Mouse (Mus musculus): ENCODE measurements at regions not wholly inside any gene's neighbourhood (a gene's known extent, or its start where the extent isn't known, plus 50 kb on each side); places are given as distances from the start of the nearest gene placed in this dataset.

- DNase-seq (ENCODE audit: low read depth in 3 of 3, low spot score in 3 of 3): no peak
- H3K4me1 ChIP-seq (replicated peaks; ENCODE audit: control insufficient read depth in 2 of 2, insufficient read depth in 2 of 2, low read length in 1 of 2): no peaks in the 10 kb centered on the region
- ATAC-seq (ENCODE audit: insufficient read depth): no peak
- no peak overlapping the region for H3K4me2 ChIP-seq (ENCODE audit: low read depth)
- no peak overlapping the region for H3K27ac ChIP-seq
- no peaks in the 10 kb centered on the region for H3K9me3 ChIP-seq (ENCODE audit: control insufficient read depth, low read length)
- H3K36me3 ChIP-seq (replicated peaks; ENCODE audit: control insufficient read depth, insufficient read depth, low read depth): no peaks in the 10 kb centered on the region
- H3K27me3 ChIP-seq (ENCODE audit: control insufficient read depth, insufficient read depth, low read length): no peaks in the 10 kb centered on the region
- no peak for TF ChIP-seq CTCF (IDR thresholded peaks at IDR 0.05; ENCODE audit: low read depth)
- TF ChIP-seq EP300 (IDR thresholded peaks at IDR 0.05; ENCODE audit: low read depth): no peak
- H3K9ac ChIP-seq (replicated peaks): no peak overlapping the region
- H3K4me3 ChIP-seq (ENCODE audit: insufficient read depth in 1 of 2, low read depth in 2 of 2, low read length in 2 of 2): no peak overlapping the region
Measured at GRCm38 (mm10) chr4:97465517-97465916, 282.6 kb upstream of the Gm10192 start.

GRCm38 (mm10) chr4:97461177-97461576 lies 278.2 kb upstream of the Gm10192 start:
- no peaks in the 10 kb centered on the region for H3K9me3 ChIP-seq (ENCODE audit: control insufficient read depth, low read length)
- no peak overlapping the region for H3K4me3 ChIP-seq (ENCODE audit: insufficient read depth in 1 of 2, low read depth in 2 of 2, low read length in 2 of 2)
- no peak for DNase-seq (ENCODE audit: low read depth in 3 of 3, low spot score in 3 of 3)
- no peaks in the 10 kb centered on the region for H3K36me3 ChIP-seq (replicated peaks; ENCODE audit: control insufficient read depth, insufficient read depth, low read depth)
- no peak overlapping the region for H3K9ac ChIP-seq (replicated peaks)
- no peaks in the 10 kb centered on the region for H3K27me3 ChIP-seq (ENCODE audit: control insufficient read depth, insufficient read depth, low read length)
- no peak overlapping the region for H3K4me2 ChIP-seq (ENCODE audit: low read depth)
- no peak overlapping the region for H3K27ac ChIP-seq
- no peaks in the 10 kb centered on the region for H3K4me1 ChIP-seq (replicated peaks; ENCODE audit: control insufficient read depth in 2 of 2, insufficient read depth in 2 of 2, low read length in 1 of 2)
- 52% methylated on average over 1 of the region's 1 CpGs for WGBS (ENCODE audit: insufficient replicate concordance)
- TF ChIP-seq CTCF (IDR thresholded peaks at IDR 0.05; ENCODE audit: low read depth) (no peak), EP300 (IDR thresholded peaks at IDR 0.05; ENCODE audit: low read depth) (no peak)
- ATAC-seq (ENCODE audit: insufficient read depth): no peak

GRCm38 (mm10) chr4:97439288-97440029 lies 256.5 kb upstream of the Gm10192 start:
- Histone ChIP-seq H3K36me3 (replicated peaks; ENCODE audit: control insufficient read depth, insufficient read depth, low read depth) (no peaks in the 10 kb centered on the region), H3K27me3 (ENCODE audit: control insufficient read depth, insufficient read depth, low read length) (no peaks in the 10 kb centered on the region), H3K9ac (replicated peaks) (no peak overlapping the region), H3K4me3 (ENCODE audit: insufficient read depth in 1 of 2, low read depth in 2 of 2, low read length in 2 of 2) (no peak overlapping the region), H3K27ac (no peak overlapping the region), H3K4me2 (ENCODE audit: low read depth) (no peak overlapping the region), H3K9me3 (ENCODE audit: control insufficient read depth, low read length) (no peaks in the 10 kb centered on the region), H3K4me1 (replicated peaks; ENCODE audit: control insufficient read depth in 2 of 2, insufficient read depth in 2 of 2, low read length in 1 of 2) (no peaks in the 10 kb centered on the region)
- WGBS (ENCODE audit: insufficient replicate concordance): 41% methylated on average over 5 of the region's 5 CpGs
- ATAC-seq (ENCODE audit: insufficient read depth): no peak
- no peak for TF ChIP-seq CTCF (IDR thresholded peaks at IDR 0.05; ENCODE audit: low read depth)
- no peak for TF ChIP-seq EP300 (IDR thresholded peaks at IDR 0.05; ENCODE audit: low read depth)
- DNase-seq (ENCODE audit: low read depth in 3 of 3, low spot score in 3 of 3): no peak

- H3K36me3 ChIP-seq (replicated peaks; ENCODE audit: control insufficient read depth, insufficient read depth, low read depth): no peaks in the 10 kb centered on the region
- H3K4me2 ChIP-seq (ENCODE audit: low read depth): no peak overlapping the region
- no peak for ATAC-seq (ENCODE audit: insufficient read depth)
- H3K4me3 ChIP-seq (ENCODE audit: insufficient read depth in 1 of 2, low read depth in 2 of 2, low read length in 2 of 2): no peak overlapping the region
- DNase-seq (ENCODE audit: low read depth in 3 of 3, low spot score in 3 of 3): no peak
- no peaks in the 10 kb centered on the region for H3K9me3 ChIP-seq (ENCODE audit: control insufficient read depth, low read length)
- TF ChIP-seq CTCF (IDR thresholded peaks at IDR 0.05; ENCODE audit: low read depth): no peak
- TF ChIP-seq EP300 (IDR thresholded peaks at IDR 0.05; ENCODE audit: low read depth): no peak
- no peak overlapping the region for H3K27ac ChIP-seq
- 32% methylated on average over 1 of the region's 1 CpGs for whole genome bisulfite sequencing (ENCODE audit: insufficient replicate concordance)
- H3K9ac ChIP-seq (replicated peaks): no peak overlapping the region
- H3K27me3 ChIP-seq (ENCODE audit: control insufficient read depth, insufficient read depth, low read length): no peaks in the 10 kb centered on the region
- no peaks in the 10 kb centered on the region for H3K4me1 ChIP-seq (replicated peaks; ENCODE audit: control insufficient read depth in 2 of 2, insufficient read depth in 2 of 2, low read length in 1 of 2)
Measured at GRCm38 (mm10) chr4:97432681-97433080, 249.7 kb upstream of the Gm10192 start.

- no peak for ATAC-seq (ENCODE audit: insufficient read depth)
- Histone ChIP-seq H3K9me3 (ENCODE audit: control insufficient read depth, low read length) (no peaks in the 10 kb centered on the region), H3K4me1 (replicated peaks; ENCODE audit: control insufficient read depth in 2 of 2, insufficient read depth in 2 of 2, low read length in 1 of 2) (no peaks in the 10 kb centered on the region), H3K36me3 (replicated peaks; ENCODE audit: control insufficient read depth, insufficient read depth, low read depth) (no peaks in the 10 kb centered on the region), H3K27me3 (ENCODE audit: control insufficient read depth, insufficient read depth, low read length) (no peaks in the 10 kb centered on the region), H3K9ac (replicated peaks) (no peak overlapping the region), H3K27ac (no peak overlapping the region), H3K4me3 (ENCODE audit: insufficient read depth in 1 of 2, low read depth in 2 of 2, low read length in 2 of 2) (no peak overlapping the region), H3K4me2 (ENCODE audit: low read depth) (no peak overlapping the region)
- 35% methylated on average over 1 of the region's 1 CpGs for WGBS (ENCODE audit: insufficient replicate concordance)
- TF ChIP-seq CTCF (IDR thresholded peaks at IDR 0.05; ENCODE audit: low read depth) (no peak), EP300 (IDR thresholded peaks at IDR 0.05; ENCODE audit: low read depth) (no peak)
- DNase-seq (ENCODE audit: low read depth in 3 of 3, low spot score in 3 of 3): no peak
Measured at GRCm38 (mm10) chr4:97432094-97432493, 249.1 kb upstream of the Gm10192 start.
